Mouse (Mus musculus) heart, adult 2 months (tissue): Measurements from ENCODE around the gene Tspan14.

ENCODE experiments used
- CTCF ChIP-seq: fragments of 200-600 bp; IDR thresholded peaks from 2 replicates; pipeline ENCODE4 v1.8.1; 2022; ENCODE audit warnings: antibody characterized with exemption, mild to moderate bottlenecking, moderate library complexity
- EP300 ChIP-seq: fragments of 200-500 bp; IDR thresholded peaks from 2 replicates; pipeline ENCODE4 v1.6.1; 2011; ENCODE audit warnings: low read depth, low read length, control low read depth; ENCODE audit not compliant: insufficient read depth
- POLR2A ChIP-seq: fragments of 200-500 bp; IDR thresholded peaks from 2 replicates; pipeline ENCODE4 v1.6.1; 2011; ENCODE audit warnings: mild to moderate bottlenecking, low read depth, low read length, control low read depth; ENCODE audit not compliant: insufficient read depth

GRCm38 (mm10) chr14:40996171-40996570, 29.6 kb upstream of the Tspan14 start:
- TF ChIP-seq CTCF (no peak), POLR2A (no peak), EP300 (no peak)
